Mouse (Mus musculus) thymus, postnatal 4 days (tissue): ENCODE measurements at regions not wholly inside any gene's neighbourhood (a gene's known extent, or its start where the extent isn't known, plus 50 kb on each side); places are given as distances from the start of the nearest gene placed in this dataset.

ENCODE experiments used
- DNase-seq: peaks from one replicate; pipeline ENCODE4 v3.0.0; 2021

DNA sequence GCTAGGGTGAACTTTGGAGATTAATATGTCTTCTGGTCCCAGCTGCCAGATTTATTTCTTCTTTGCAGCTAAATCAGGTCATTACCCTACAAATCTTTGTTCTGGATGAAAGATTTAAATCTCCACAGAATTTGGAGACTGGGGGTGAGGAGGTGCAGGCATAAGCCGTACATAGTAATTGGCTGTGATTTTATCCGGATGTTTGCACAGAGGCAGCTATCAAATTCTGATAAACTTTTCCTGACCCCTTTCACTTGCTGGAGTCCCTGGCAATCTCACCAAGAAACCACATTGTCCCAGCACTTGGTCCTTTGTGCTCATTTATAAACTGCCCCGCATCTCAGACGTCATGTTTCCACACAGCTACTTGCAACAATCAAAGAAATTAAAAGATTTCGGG is 128.8 kb upstream of the Map3k7 start:
- no peak for DNase-seq

DNA sequence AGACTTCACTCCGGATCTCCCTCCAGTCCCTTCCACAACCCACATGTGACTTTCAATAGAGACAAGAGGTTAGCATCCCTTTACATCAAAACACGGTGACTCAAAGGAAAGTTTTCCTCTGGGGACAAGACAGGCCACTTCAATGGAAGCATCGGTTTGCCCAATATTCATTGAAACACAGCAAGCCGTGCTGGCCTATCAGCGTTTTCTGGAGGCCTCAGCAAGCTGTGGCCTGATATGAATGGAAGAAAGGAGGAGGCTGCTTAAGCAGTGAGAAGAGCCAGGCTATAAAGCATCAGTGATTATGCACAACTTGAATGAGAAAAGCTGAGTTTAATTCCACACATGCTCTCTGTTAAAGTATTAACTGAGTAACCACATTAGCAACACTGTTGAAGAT is 125.3 kb upstream of the Map3k7 start:
- no peak for DNase-seq

DNA sequence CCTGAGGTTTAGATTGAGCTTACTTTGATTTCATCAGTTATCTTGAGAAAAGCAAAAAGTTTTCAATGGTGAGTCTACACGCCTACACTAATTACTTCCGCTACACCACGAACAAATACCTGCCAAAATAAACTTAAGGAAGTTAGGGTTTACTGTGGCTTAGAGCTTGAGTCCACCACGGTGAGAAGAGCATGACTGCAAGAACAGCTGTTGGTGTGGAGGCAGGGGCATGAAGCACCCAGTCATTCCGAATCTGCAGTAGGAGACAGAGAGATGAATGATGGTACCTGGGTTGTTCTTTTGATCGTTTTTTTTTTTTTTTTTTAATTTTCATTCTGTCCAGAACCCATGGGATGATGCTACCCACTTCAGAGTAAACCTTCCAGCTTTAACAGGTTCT is 114.1 kb upstream of the Map3k7 start:
- no peak for DNase-seq

DNA sequence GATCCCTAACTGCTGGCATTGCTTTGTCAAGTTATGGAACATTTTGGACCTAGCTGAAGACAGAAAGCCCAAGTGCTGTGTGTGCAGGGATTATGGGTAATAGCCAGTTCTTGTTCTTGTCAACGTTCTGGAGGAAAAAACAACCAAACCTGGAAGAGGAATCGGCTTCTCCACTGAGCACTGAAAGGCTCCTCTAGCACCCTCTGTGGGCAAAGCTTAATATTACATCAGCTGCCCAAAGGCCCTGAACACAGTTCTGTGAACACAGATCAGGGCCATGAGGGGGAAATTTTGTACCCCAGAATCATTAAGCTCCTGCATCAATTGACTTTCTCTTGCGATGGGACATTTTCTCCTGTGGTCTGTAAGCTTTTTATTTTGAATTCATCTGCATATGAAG is 112.9 kb upstream of the Map3k7 start:
- peak; percentile 17 for DNase-seq

DNA sequence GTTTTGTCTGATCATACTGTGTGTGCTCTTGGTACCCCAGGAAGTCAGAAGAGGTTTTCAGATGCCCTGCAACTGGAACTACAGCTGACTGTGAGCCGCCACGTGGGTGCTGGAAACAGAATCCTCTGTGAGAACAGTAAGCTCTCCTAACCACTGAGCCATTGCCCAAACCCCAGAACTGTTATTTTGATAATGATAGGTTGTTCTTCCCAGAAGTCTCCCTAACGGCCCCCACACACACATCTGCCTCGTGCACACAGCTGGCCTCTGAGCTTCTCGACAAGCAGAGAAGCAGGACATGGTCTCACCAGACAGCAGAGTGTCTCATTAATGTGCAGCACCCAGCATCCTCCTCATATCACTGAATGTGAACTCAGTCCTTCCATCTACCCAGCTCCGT is 110.0 kb upstream of the Map3k7 start:
- no peak for DNase-seq

DNA sequence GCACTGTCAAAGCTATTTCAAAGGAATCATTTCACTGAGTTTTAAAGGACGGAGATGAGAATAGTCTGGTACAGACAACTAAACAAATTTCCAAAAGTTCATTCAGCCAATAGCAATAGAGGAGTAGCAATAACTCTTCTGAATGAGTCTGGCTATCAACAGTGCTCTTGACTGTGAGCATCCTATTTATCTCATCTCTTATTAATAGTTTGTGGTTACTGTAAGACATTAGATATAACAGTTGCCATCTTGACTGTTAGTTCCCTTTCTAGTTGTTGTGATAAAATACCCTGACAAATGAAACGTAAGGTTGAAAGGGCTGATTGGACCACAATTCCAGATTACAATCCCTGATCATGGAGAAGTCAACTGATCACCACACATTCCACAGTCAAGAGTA is 103.5 kb upstream of the Map3k7 start:
- DNase-seq = no peak

DNA sequence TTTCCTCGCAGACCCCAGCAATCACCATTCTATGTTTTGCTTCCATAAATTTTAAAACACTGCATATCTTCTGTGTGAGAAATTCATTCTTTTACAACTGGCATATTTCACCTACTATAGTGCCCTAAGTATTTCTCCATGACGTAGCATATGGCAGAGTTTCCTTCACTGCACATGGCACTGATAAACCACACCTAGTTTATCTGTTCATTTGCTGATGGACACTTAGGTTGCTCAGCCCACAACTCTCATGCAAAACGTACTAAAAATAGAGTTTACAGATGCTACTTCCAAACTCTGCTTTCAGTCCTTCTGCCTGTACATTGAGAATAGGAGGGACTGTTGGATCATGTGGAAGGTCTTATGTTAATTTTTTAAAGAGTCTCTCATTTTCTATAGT is 102.7 kb upstream of the Map3k7 start:
- DNase-seq = no peak

DNA sequence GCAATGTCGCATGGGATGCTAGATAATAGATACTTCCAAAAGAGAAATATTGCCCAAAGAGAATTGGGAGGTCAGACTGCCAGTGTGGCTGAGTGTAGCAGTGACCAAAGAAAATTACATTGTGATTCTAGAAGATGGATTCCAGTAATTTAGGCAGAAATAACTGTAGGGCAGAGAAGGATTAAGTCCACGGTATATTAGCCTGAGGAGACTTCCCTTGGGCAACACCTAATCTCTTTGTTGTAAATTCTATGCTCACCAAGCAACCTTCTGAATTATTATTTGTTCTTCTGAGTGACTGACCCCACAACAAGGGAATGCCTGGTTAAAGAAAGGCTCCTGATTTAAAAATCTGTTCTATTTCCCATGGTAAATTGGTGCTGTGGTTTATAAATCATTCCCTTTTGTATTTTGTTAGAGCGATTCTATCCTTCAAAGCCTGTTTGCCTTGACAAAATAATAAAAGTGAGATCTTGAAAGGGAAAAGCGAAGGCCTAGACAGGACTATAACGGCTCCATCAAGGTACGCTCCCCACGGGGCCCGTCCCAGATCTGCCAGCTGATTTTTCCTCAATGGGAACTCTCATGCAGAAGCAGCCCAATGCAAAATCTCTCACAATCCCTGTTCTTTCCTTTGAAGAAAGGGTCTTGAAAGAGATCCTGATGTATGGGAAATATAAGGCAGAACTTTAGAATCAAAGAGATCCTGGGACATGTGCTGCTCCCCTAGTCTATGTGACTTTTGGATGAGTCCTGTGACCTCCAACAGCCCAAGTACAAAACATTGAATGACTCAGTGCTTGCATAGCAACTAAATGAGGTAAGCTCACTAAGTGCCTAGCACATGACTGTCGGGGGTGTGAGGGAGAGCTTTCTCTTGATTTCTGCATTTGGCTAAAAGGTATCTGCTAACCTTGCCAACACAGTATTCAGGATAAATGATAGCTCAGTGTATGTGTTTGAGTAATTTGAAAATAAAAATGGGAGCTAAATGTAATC is 90.6 kb upstream of the Map3k7 start:
- no peak for DNase-seq

DNA sequence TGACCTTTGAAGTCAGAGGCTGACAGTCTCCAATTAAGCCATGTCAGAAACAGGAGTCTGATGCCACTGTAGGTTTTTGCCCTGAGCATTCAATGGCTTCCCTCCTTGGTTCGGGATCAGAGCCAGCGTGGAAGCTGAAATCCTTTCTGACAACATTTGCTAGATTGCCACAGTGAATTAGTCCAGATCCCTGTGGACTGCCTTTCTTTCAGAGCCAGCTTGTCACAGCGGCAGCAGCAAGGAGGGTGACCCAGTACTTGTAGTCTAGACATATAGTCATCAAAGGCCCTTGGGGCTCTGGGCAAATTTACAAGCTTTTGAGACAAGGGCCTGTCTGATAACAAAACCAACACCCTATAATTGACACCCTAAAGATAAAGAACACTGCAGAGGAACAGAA is 86.5 kb upstream of the Map3k7 start:
- no peak for DNase-seq

DNA sequence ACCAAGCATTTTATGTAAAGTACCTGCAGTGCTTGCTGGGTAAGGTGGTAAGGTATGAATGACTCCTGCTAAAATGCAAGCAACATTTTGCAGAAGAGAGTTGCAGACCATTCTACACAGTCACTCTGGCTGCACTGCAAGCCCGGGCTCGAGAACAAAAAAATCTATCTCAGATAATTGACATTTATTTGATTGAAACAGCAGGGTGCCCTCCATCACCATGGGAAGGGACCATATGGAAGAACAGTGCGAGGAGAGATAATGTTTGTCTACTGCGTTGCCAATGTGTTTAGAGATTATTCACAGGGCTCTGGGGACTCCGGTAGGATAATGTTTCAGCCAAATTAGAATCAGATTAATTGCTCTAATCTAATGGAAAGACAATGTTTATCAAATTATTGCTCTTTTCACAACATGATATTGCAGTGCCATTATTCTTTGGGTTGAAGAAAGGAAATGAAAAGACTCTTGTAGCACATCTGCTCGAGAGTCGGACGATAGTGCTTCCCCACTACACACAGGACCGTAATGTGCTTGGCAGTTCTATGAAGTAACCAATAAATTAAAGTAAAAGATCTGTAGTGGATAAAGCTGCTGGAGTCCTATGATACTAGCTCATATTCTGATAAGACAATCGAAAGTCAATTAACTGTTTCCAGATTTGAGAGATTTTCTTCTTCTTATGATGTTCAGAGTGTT is 85.3 kb upstream of the Map3k7 start:
- no peak for DNase-seq

DNA sequence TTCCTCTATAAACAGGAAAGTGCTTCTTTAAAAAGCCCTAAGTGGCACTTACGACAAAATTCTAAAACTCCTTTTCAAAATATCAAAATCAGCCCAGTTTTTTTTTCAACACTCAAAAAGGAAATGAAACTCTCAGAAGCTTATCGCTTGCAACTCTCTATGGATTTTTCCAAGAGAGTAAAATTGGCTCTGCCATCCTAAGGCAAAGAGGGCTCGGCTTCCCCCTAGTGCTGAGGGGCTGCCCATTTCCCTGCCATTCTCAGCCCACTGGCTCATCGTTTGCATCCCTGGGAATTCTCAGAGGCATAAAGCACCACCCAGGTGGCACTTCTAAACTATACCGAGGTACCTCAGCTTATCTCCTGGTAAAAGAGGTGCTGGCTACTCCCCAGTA is 84.7 kb upstream of the Map3k7 start:
- DNase-seq = no peak

DNA sequence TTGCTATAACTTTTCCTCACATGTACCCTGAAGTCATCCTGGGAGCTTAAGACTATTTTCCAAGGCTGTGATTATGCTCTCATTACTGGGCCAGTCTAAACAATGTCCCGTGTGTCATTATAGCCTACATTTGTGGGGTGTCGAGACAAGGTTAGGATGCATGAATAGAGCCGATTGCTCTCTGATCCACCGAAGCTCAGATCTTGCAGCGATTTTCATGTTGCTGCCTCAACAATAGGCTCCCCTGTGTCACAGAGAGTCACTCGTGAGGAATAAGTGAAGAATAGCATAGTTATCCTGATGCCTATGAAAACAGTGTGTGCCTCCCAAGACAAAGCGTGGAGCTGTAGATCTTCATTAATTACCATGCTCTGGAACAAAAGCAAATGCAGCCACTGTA is 83.7 kb upstream of the Map3k7 start:
- DNase-seq = no peak

DNA sequence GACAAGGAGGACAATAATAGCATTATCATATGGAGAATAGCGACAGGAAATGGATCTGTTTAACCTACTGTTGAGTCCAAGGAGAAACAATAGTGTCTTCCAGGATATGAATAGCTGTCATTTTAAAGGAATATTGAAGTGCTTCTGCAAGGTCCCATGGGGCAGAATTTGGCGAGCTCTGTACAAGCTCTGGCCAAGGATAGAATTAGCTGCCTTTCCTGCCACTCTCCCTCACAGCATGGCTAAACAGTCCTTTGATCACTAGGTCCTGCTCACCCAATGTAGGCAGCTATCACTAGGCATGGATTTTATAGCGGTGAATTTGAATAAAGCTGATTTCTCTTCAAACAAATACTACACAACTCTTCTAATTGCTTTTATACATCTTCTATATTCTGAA is 74.2 kb upstream of the Map3k7 start:
- DNase-seq = no peak

DNA sequence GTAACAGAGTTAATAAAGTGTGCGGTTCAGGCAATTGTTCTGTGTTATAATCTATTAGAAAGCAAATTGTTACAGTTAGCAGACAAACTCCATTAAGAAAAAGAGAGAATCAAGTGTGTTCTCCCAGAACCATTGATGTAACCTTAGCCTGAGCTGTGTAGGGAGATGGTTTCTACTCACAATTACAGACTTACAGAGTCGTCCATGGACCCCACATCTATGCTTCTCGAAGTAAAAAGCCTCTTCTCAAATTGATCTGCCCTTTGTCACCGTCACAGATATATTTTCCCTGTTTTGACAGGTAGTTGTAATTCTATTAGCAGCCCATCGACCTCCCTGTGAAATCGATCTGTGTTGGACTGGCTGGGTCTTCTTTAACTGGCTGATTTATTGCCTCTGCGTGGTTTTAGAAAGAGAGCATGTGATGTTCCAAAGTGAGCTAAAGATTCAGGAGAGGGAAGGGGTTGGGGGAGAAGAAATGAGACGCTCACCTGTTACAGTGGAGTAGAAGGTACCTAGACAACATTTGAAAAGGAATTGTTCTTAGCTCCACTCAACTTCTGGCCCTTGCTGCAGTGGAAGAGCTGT is 54.7 kb upstream of the Map3k7 start:
- DNase-seq = no peak
